Mouse (Mus musculus) limb, embryonic 15.5 days (tissue): ENCODE results near the gene Rabggtb. TPM values are rescaled to one million over a fixed set of nuclear protein-coding genes. Genes with fewer than 3 reads are reported as not detected.

Experiments used
- ATAC-seq: fragments of 200-750 bp; cut with Nextera tagmentation; 2 replicates; pipeline ENCODE4 v1.8.0; 2017; ENCODE audit warnings: low read depth, moderate TSS enrichment; ENCODE audit not compliant: insufficient number of reproducible peaks, low FRiP score, low TSS enrichment
- H3K27ac ChIP-seq: fragments of 300-500 bp; sonication (generic); 2 replicates; pipeline ENCODE4 v1.5.1; 2015; ENCODE audit warnings: moderate library complexity, mild to moderate bottlenecking, inconsistent platforms
- H3K27me3 ChIP-seq: fragments of 300-500 bp; sonication (generic); 2 replicates; pipeline ENCODE4 v1.6.1; 2015; ENCODE audit warnings: inconsistent platforms
- H3K36me3 ChIP-seq: fragments of 300-500 bp; sonication (generic); 2 replicates; pipeline ENCODE4 v1.6.1; 2015; ENCODE audit warnings: inconsistent platforms
- H3K4me1 ChIP-seq: fragments of 300-500 bp; sonication (generic); 2 replicates; pipeline ENCODE4 v1.6.1; 2015; ENCODE audit warnings: inconsistent platforms
- H3K4me2 ChIP-seq: fragments of 300-500 bp; sonication (generic); 2 replicates; pipeline ENCODE4 v1.6.1; 2015; ENCODE audit warnings: mild to moderate bottlenecking, inconsistent platforms
- H3K4me3 ChIP-seq: fragments of 300-500 bp; sonication (generic); 2 replicates; pipeline ENCODE4 v1.5.1; 2015; ENCODE audit warnings: mild to moderate bottlenecking, inconsistent platforms
- H3K9ac ChIP-seq: fragments of 300-500 bp; sonication (generic); 2 replicates; pipeline ENCODE4 v1.6.1; 2015; ENCODE audit warnings: inconsistent platforms
- H3K9me3 ChIP-seq: fragments of 300-500 bp; sonication (generic); 2 replicates; pipeline ENCODE4 v1.6.1; 2016; ENCODE audit warnings: inconsistent platforms
- WGBS: fragments of 180-500 bp; shearing (Covaris S2); methylation state at CpG from one replicate; pipeline ENCODE4 v1.1.7; 2015; 5-methylcytosine and 5-hydroxymethylcytosine counted together
- polyA plus RNA-seq: library from polyadenylated mRNA; unstranded; fragments of >200 nt; fragmentation: Nextera tagmentation; extraction: Ambion mirVana; gene quantifications from 2 replicates; pipeline ENCODE4 v1.2.1, GENCODE M21; 2015

The Rabggtb gene
- polyA plus RNA-seq, result 45.9 and 49.6 TPM in 2 replicates

- under 1% methylated on average over 65 of the region's 65 CpGs for WGBS
- peak within 1 kb of the TSS; percentile 72 for H3K4me2 ChIP-seq
- peak; percentile 96 for ATAC-seq
- H3K27ac ChIP-seq, result peak within 1 kb of the TSS; percentile 97
- peak within 1 kb of the TSS; percentile 84 for H3K4me3 ChIP-seq
- H3K27me3 ChIP-seq, result no peaks in the 10 kb centered on the region
- no peaks in the 10 kb centered on the region for H3K9me3 ChIP-seq
- H3K36me3 ChIP-seq, result peaks cover 36% of the 10 kb centered on the region
- peak within 1 kb of the TSS; percentile 96 for H3K9ac ChIP-seq
- H3K4me1 ChIP-seq, result peaks cover 37% of the 10 kb centered on the region
These were observed at the start of gene Rabggtb for GRCm38 (mm10) chr3:153912546-153913509. Gene Rabggtb, minus strand, starts transcription at chr3:153913009.

GRCm38 (mm10) chr3:153961632-153962389 lies 49.0 kb upstream of the Rabggtb start:
- 64% methylated on average over 6 of the region's 6 CpGs for WGBS

GRCm38 (mm10) chr3:153960884-153961283 lies 48.1 kb upstream of the Rabggtb start:
- Histone ChIP-seq H3K9ac (no peak overlapping the region), H3K36me3 (no peaks in the 10 kb centered on the region), H3K9me3 (no peaks in the 10 kb centered on the region), H3K4me3 (no peak overlapping the region), H3K4me2 (no peak overlapping the region), H3K27ac (no peak overlapping the region), H3K4me1 (no peaks in the 10 kb centered on the region), H3K27me3 (no peaks in the 10 kb centered on the region)
- no peak for ATAC-seq
- 45% methylated on average over 2 of the region's 2 CpGs for WGBS

More at GRCm38 (mm10) chr3:153961632-153962389, 49.0 kb upstream of the Rabggtb start:
- Histone ChIP-seq H3K27me3 (no peaks in the 10 kb centered on the region), H3K9ac (no peak overlapping the region), H3K4me2 (no peak overlapping the region), H3K27ac (no peak overlapping the region), H3K9me3 (no peaks in the 10 kb centered on the region), H3K4me3 (no peak overlapping the region), H3K4me1 (no peaks in the 10 kb centered on the region), H3K36me3 (no peaks in the 10 kb centered on the region)
- ATAC-seq, result no peak

GRCm38 (mm10) chr3:153959731-153960207 lies 47.0 kb upstream of the Rabggtb start:
- no peaks in the 10 kb centered on the region for H3K9me3 ChIP-seq
- H3K9ac ChIP-seq, result no peak overlapping the region
- no peaks in the 10 kb centered on the region for H3K36me3 ChIP-seq
- no peaks in the 10 kb centered on the region for H3K4me1 ChIP-seq
- WGBS, result 83% methylated on average over 9 of the region's 9 CpGs
- no peak overlapping the region for H3K27ac ChIP-seq
- no peaks in the 10 kb centered on the region for H3K27me3 ChIP-seq
- no peak overlapping the region for H3K4me2 ChIP-seq
- no peak for ATAC-seq
- H3K4me3 ChIP-seq, result no peak overlapping the region

- Histone ChIP-seq H3K9me3 (no peaks in the 10 kb centered on the region), H3K4me1 (no peaks in the 10 kb centered on the region), H3K36me3 (no peaks in the 10 kb centered on the region), H3K4me3 (no peak overlapping the region), H3K27me3 (no peaks in the 10 kb centered on the region), H3K4me2 (no peak overlapping the region), H3K9ac (no peak overlapping the region), H3K27ac (no peak overlapping the region)
- WGBS, result 88% methylated on average over 1 of the region's 1 CpGs
- ATAC-seq, result no peak
These were observed 46.4 kb upstream of the Rabggtb start for GRCm38 (mm10) chr3:153959035-153959730.

GRCm38 (mm10) chr3:153957916-153958315 lies 45.1 kb upstream of the Rabggtb start:
- no peak overlapping the region for H3K4me3 ChIP-seq
- no peaks in the 10 kb centered on the region for H3K4me1 ChIP-seq
- H3K27ac ChIP-seq, result no peak overlapping the region
- 78% methylated on average over 5 of the region's 5 CpGs for WGBS
- no peaks in the 10 kb centered on the region for H3K27me3 ChIP-seq
- H3K36me3 ChIP-seq, result no peaks in the 10 kb centered on the region
- ATAC-seq, result no peak
- H3K9ac ChIP-seq, result no peak overlapping the region
- H3K9me3 ChIP-seq, result no peaks in the 10 kb centered on the region
- no peak overlapping the region for H3K4me2 ChIP-seq

GRCm38 (mm10) chr3:153948176-153948575 lies 35.4 kb upstream of the Rabggtb start:
- no peak overlapping the region for H3K27ac ChIP-seq
- H3K9me3 ChIP-seq, result no peaks in the 10 kb centered on the region
- H3K4me2 ChIP-seq, result no peak overlapping the region
- peaks cover 6% of the 10 kb centered on the region for H3K4me1 ChIP-seq
- ATAC-seq, result no peak
- H3K4me3 ChIP-seq, result no peak overlapping the region
- no peak overlapping the region for H3K9ac ChIP-seq
- H3K27me3 ChIP-seq, result no peaks in the 10 kb centered on the region
- no peaks in the 10 kb centered on the region for H3K36me3 ChIP-seq
- WGBS, result 71% methylated on average over 2 of the region's 2 CpGs

DNA sequence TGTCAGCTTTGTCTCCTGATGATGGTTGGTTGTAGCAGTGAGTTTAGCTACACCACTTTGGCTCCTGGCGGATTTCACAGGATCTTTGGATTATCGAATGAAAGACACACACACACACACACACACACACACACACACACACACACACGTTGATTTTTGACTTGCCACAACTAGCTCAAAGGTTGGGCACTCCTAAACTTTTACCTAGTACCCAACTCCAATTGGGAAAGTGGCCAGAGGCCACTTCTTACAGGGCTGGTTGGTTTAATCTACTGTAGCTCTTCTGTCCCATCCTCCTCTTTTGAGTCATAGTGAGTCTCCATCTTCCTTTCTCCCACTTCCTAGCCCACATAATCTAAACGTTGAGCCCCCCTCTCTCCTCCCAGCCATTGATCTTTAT lies 34.5 kb upstream of the Rabggtb start:
- Histone ChIP-seq H3K9me3 (no peaks in the 10 kb centered on the region), H3K9ac (no peak overlapping the region), H3K27ac (no peak overlapping the region), H3K4me3 (no peak overlapping the region), H3K4me1 (peaks cover 14% of the 10 kb centered on the region), H3K4me2 (no peak overlapping the region), H3K36me3 (no peaks in the 10 kb centered on the region), H3K27me3 (no peaks in the 10 kb centered on the region)
- 73% methylated on average over 4 of the region's 4 CpGs for WGBS
- ATAC-seq, result no peak

- peak within 1 kb of the TSS; percentile 86 for H3K4me3 ChIP-seq
- peak within 1 kb of the TSS; percentile 64 for H3K4me2 ChIP-seq
- H3K9ac ChIP-seq, result peak within 1 kb of the TSS; percentile 66
- H3K4me1 ChIP-seq, result peaks cover 14% of the 10 kb centered on the region
- no peaks in the 10 kb centered on the region for H3K27me3 ChIP-seq
- WGBS, result under 1% methylated on average over 41 of the region's 41 CpGs
- ATAC-seq, result peak; percentile 97
- H3K27ac ChIP-seq, result peak within 1 kb of the TSS; percentile 94
- peaks cover 10% of the 10 kb centered on the region; the same call in 1 of the 2 replicates for H3K36me3 ChIP-seq
- no peaks in the 10 kb centered on the region for H3K9me3 ChIP-seq
These were observed 31.7 kb upstream of the Rabggtb start, which contains the start of gene Acadm for GRCm38 (mm10) chr3:153944335-153944990. Gene Acadm, minus strand, starts transcription at chr3:153944632.

DNA sequence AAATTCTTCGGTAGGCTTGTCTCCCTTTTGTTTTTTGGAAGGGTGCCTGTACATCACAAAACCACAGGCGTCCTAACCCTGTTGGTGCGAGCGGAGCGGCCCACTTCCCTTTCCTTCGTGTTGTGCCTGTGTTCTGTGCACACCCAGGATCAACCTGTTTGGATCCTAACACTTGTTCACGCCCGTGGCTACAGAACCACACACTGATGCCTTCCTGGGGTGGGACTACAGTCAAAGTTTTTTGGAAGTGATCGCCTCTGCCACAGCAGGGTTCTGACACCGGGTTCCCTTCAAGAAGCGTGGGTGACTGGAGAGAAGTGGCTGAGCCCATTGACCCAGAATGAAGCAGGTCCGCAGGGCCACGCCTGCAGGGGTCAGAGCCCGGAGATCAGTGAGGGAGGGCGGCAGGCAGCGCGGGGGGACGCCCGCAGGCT lies 31.1 kb upstream of the Rabggtb start:
- peak overlapping the region; percentile 94 for H3K27ac ChIP-seq
- peak overlapping the region; percentile 86 for H3K4me3 ChIP-seq
- peaks cover 12% of the 10 kb centered on the region for H3K36me3 ChIP-seq
- peak overlapping the region; percentile 66 for H3K9ac ChIP-seq
- peak overlapping the region; percentile 64 for H3K4me2 ChIP-seq
- under 1% methylated on average over 19 of the region's 19 CpGs for WGBS
- ATAC-seq, result peak; percentile 41
- no peaks in the 10 kb centered on the region for H3K9me3 ChIP-seq
- no peaks in the 10 kb centered on the region for H3K27me3 ChIP-seq
- H3K4me1 ChIP-seq, result peaks cover 14% of the 10 kb centered on the region
